Mouse (Mus musculus): Measurements from ENCODE around the gene Gm21958.

DNA sequence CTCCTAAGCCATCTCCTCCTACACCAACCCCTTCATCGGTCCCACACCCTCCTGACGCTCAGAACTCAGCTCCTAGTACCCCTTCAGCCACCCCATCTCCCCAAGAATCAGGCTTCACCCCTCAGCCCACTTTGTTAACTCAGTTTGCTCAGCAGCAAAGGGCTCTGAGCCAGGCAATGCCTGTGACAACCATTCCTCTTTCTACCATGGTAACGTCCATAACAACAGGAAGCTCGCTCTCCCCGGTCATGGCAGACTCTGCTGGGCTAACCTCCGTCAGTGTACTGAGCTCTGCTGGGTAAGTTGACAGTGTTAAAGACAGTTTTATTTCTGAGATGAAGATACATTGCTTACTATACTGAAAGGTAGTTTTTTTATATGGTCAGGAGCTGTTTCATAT is 3.2 kb upstream of the Gm21958 start:
- no peak for TF ChIP-seq CTCF (conservative IDR thresholded peaks at IDR 0.05; ENCODE audit: low read length)
- no peak for TF ChIP-seq POU5F1 (IDR thresholded peaks at IDR 0.05; ENCODE audit: borderline replicate concordance, low read length)
- no peak for TF ChIP-seq NANOG (IDR thresholded peaks at IDR 0.05; ENCODE audit: borderline replicate concordance, low read length)

All from E14TG2a.4 (cell line).